Mouse (Mus musculus) spleen, adult 2 months (tissue): ENCODE results near the gene Slc16a1. TPM values are rescaled to one million over a fixed set of nuclear protein-coding genes. Genes with fewer than 3 reads are reported as not detected.

Experiments
- DNase-seq, 2 experiments: peaks; one replicate each; pipeline versions ENCODE4 v3.0.0 to v3.0.0-alpha.2; 2012 to 2021; ENCODE audit warnings: low spot score in 2 of 2, low read depth in 1 of 2
- H3K27ac ChIP-seq: fragments of 200-500 bp; 2 replicates; pipeline ENCODE4 v1.5.1; 2012; ENCODE audit warnings: low read length, inconsistent platforms; ENCODE audit not compliant: insufficient read depth
- H3K27me3 ChIP-seq: fragments of 200-500 bp; 2 replicates; pipeline ENCODE4 v1.6.1; 2012; ENCODE audit warnings: mild to moderate bottlenecking, moderate library complexity, low read length, inconsistent platforms; ENCODE audit not compliant: control insufficient read depth, insufficient read depth
- H3K36me3 ChIP-seq: fragments of 200-500 bp; 2 replicates; pipeline ENCODE4 v1.6.1; 2012; ENCODE audit warnings: mild to moderate bottlenecking, low read length, inconsistent platforms; ENCODE audit not compliant: control insufficient read depth, insufficient read depth
- H3K4me1 ChIP-seq: fragments of 200-500 bp; 2 replicates; pipeline ENCODE4 v1.6.1; 2011; ENCODE audit warnings: inconsistent platforms; ENCODE audit not compliant: control insufficient read depth, insufficient read depth, insufficient read length
- H3K4me3 ChIP-seq: fragments of 200-500 bp; 2 replicates; pipeline ENCODE4 v1.5.1; 2011; ENCODE audit warnings: mild to moderate bottlenecking, inconsistent platforms; ENCODE audit not compliant: insufficient read depth, insufficient read length; ENCODE audit errors: extremely low read depth
- CTCF ChIP-seq: fragments of 200-500 bp; IDR thresholded peaks from 2 replicates; pipeline ENCODE4 v1.5.1; 2011; ENCODE audit warnings: mild to moderate bottlenecking, inconsistent platforms; ENCODE audit not compliant: insufficient read depth, insufficient read length, insufficient replicate concordance; ENCODE audit errors: extremely low read depth
- POLR2A ChIP-seq: fragments of 200-500 bp; IDR thresholded peaks from 2 replicates; pipeline ENCODE4 v1.6.1; 2011; ENCODE audit warnings: low read depth, low read length, inconsistent platforms
- WGBS: fragments of 180-500 bp; shearing (Covaris S2); methylation state at CpG from one replicate; pipeline ENCODE4 v1.1.7; 2018; 5-methylcytosine and 5-hydroxymethylcytosine counted together
- polyA plus RNA-seq: library from polyadenylated mRNA; depleted of rRNA; stranded (reverse); fragments of >200 nt; gene quantifications from 2 replicates; pipeline ENCODE4 v1.2.3, GENCODE M21; 2012

Gene Slc16a1
- polyA plus RNA-seq, 1 experiment, result 30.2 TPM

DNA sequence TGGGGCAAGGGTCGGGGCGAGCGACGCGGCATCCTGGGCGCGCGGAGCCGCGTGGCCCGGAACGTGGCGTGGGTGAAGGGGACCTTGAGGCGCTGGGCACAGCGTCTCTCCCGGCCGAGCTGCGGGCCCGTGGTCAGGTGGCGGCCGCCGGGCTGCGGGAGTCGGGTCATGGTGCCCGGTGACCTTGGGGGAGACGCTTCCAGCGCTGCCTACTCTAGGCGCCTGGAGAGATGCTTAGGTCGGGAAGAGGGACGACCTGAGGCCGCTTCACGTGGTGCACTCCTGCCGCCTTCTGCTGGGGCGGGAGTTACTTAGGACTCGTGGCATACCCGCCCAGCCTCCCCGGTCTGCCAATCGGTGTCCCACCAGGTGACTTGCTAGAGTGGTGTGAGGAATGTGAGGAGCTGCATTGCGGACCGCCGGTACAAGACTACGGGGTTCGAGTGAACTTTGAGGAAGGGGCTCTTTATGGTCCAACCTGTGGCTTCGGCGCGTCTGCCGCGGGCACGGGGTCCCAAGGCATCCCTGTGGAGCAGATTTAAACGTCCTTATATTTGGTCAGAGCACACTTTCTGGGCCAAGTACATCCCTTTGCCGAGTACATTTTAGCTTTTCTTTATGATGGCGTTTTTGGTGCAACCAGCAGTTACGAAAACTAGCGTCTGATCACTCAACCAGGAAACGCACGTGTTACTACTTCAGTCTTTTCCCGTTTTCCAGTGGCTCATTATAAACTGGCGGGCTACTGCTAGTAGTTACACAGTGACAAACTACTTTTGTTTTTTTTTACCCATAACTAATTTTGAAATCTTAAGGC is 672 bp downstream of the Slc16a1 start:
- peak overlapping the region; percentile 91 for H3K4me3 ChIP-seq
- no peak for TF ChIP-seq POLR2A
- H3K4me1 ChIP-seq, result no peaks in the 10 kb centered on the region; the same call in none of the 2 replicates
- peak in 1 of 2 experiments; percentile 48 for DNase-seq
- under 1% methylated on average over 55 of the region's 58 CpGs for WGBS
- H3K36me3 ChIP-seq, result no peaks in the 10 kb centered on the region
- H3K27ac ChIP-seq, result peak overlapping the region; percentile 68
- no peaks in the 10 kb centered on the region for H3K27me3 ChIP-seq

DNA sequence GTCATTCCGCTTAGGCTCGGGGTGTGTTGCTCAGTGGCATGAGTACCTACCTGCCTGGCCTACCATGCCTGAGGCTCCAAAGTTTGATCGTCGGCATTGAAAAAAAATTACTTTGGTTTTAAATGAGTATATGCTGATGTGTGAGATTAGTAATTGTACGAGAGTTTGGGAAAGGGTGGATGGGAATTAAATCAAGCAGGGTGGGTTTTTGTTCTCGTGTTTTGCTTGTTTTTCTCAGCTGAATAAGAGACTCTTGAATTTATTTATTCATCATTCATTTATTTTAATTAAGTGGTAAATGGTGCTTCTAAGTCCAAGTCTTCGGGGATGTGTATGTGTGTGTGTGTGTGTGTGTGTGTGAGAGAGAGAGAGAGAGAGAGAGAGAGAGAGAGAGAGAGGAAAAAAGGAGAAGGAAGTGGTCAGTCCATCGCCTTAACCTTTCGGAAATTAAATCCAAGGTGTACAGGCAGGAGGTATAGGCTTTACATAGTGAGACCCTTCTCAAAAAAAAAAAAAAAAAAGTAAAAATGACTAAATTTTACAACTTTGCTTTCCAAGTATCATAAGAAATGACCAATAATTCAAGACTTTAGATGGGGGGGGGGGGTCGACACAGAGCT is 1.4 kb downstream of the Slc16a1 start:
- no peaks in the 10 kb centered on the region for H3K27me3 ChIP-seq
- no peaks in the 10 kb centered on the region for H3K36me3 ChIP-seq
- 9% methylated on average over 10 of the region's 10 CpGs for WGBS
- no peak for TF ChIP-seq POLR2A
- no peak for TF ChIP-seq CTCF
- peak overlapping the region; percentile 91 for H3K4me3 ChIP-seq
- no peak for DNase-seq
- H3K4me1 ChIP-seq, result no peaks in the 10 kb centered on the region; the same call in none of the 2 replicates
- no peak overlapping the region for H3K27ac ChIP-seq

DNA sequence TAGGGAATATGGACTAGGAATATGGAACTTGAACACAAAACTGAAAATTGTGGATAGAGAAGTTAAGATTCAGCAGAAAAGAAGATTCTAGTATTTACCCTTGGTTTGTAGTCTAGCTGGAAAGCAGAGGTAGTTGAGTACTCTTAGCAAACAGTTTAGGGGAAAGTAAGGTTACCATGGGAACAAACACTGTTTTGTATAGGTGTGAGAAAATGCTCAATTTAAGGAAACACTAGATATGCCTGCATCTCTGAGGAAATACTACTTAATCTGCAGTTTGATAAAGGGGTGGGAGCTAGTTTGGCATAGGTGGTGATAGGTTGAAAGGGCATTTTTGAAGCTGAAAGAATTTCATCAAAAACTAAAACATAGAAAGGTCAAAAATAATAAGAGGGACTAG is 2.4 kb downstream of the Slc16a1 start:
- no peaks in the 10 kb centered on the region for H3K27me3 ChIP-seq
- no peaks in the 10 kb centered on the region for H3K36me3 ChIP-seq
- TF ChIP-seq POLR2A, result no peak
- no peak for TF ChIP-seq CTCF
- peak in 1 of 2 experiments; percentile 65 for DNase-seq
- H3K27ac ChIP-seq, result no peak overlapping the region
- H3K4me3 ChIP-seq, result no peak overlapping the region; the same call in 1 of the 2 replicates
- H3K4me1 ChIP-seq, result no peaks in the 10 kb centered on the region; the same call in none of the 2 replicates

DNA sequence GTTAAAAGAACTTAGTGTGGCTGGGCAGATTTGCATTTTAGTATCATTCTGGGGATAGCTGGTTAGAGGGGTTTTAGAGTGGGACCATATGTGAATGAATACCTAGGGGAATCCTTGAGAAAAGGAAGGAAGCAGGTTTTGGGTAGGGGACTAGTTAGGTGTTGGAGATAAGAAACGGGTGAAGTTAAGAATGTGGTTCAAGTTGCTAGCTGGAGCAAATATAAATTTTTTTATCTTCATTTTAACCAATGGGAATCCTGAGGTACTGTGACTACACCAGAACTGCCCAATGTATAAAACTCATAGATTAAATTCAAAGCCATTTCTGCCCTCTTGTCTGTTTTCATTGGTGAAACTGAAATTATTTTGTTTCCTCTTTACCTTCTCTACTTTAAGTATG is 2.8 kb downstream of the Slc16a1 start:
- Histone ChIP-seq H3K36me3 (no peaks in the 10 kb centered on the region), H3K4me1 (no peaks in the 10 kb centered on the region; the same call in none of the 2 replicates), H3K4me3 (no peak overlapping the region), H3K27ac (no peak overlapping the region), H3K27me3 (no peaks in the 10 kb centered on the region)
- WGBS, result 3% methylated on average over 1 of the region's 1 CpGs
- no peak for DNase-seq
- TF ChIP-seq CTCF, result no peak
- no peak for TF ChIP-seq POLR2A

DNA sequence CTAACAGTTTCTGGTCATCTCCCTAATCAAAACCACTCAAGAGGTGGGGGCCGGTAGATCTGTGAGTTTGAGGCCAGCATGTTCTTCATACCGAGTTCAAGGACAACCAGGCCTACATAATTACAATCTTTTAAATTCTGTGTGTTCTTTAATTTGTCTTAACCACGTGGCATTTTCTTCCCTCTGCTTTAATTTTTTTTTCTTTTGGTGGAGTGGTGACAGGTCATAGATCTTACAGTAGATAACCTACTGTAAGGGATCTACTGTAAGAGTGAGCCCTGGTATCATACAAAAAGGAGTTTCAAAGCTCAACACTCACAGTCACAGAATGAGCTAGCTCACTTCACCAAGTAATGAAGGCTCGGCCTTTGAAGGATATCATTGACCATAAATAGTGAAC is 4.6 kb downstream of the Slc16a1 start:
- TF ChIP-seq POLR2A (no peak), CTCF (no peak)
- 59% methylated on average over 4 of the region's 4 CpGs for WGBS

DNA sequence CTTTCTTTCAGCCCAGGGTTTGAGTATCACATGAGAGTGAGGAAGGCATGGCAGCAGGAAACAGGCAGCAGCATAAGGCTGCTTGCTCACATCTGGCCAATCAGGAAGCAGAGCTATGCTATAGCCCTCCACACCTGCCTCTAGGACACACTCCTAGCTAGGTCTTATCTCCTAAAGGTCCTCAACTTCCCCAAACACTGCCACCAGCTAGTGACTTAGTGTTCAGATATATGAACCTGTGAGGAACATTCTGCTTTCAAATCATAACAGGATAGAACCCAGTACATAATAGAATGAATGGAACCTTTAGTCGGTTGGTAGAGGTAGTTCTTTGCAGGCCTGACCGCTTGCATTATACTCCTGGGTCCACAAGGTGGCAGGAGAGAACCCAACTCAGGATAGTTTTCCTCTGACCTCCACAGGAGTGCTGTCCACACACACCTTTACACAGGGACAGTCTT is 5.4 kb downstream of the Slc16a1 start:
- H3K36me3 ChIP-seq, result no peaks in the 10 kb centered on the region
- H3K4me3 ChIP-seq, result no peak overlapping the region
- H3K27ac ChIP-seq, result no peak overlapping the region
- H3K4me1 ChIP-seq, result no peaks in the 10 kb centered on the region; the same call in none of the 2 replicates
- TF ChIP-seq CTCF, result peak; percentile 61; the same call in 1 of the 2 replicates
- no peak for TF ChIP-seq POLR2A
- 0% methylated on average over 2 of the region's 2 CpGs for WGBS
- no peaks in the 10 kb centered on the region for H3K27me3 ChIP-seq
- DNase-seq, result peak; percentile 50 to 59

More for the DNA sequence above, 4.6 kb downstream of the Slc16a1 start:
- DNase-seq, result no peak
- H3K27me3 ChIP-seq, result no peaks in the 10 kb centered on the region
- no peaks in the 10 kb centered on the region for H3K36me3 ChIP-seq
- H3K4me1 ChIP-seq, result no peaks in the 10 kb centered on the region; the same call in none of the 2 replicates
- H3K4me3 ChIP-seq, result no peak overlapping the region
- no peak overlapping the region for H3K27ac ChIP-seq
